Mouse (Mus musculus) layer of hippocampus, adult 9-11 months (tissue): ENCODE measurements around the gene Slc37a1.
A peak's percentile ranks its signal among the peaks of the same experiment; 100 is the strongest.

ENCODE experiments used
- DNase-seq: peaks from one replicate; pipeline ENCODE4 v3.0.0; 2022

Slc37a1 gene

DNA sequence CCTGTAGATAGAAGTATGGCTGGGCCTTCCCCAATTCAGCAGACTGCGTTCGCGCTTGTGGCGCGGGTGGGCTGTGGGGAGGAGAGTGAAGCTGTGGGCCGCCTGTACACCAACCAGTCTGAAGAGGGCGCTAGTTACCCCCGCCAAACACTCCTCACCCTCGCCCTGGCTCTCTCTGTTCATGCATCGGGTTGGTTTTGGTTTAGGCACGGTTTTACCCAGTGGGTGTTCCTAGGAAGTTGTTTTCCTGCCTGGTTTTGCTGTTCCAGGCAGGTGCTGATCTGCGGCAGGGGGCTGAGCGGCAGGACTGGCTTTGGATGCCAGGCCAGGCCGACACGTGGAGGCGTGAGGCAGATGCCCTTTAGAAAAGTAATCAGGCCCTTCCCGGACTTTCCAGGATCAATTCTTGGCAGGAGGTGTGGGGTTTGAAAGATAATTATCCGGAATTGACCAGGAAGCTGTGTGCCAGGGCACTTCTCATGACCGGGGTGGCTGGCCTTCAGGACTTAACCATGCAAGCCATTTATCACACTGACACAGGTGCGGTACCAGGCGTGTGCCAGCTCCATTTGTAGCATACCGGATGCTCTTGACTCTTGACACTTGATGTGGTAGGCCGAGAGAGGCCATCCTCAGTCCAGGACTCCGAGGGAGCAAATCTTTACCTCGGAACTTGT, 8.8 kb downstream of the Slc37a1 start:
- DNase-seq = no peak

DNA sequence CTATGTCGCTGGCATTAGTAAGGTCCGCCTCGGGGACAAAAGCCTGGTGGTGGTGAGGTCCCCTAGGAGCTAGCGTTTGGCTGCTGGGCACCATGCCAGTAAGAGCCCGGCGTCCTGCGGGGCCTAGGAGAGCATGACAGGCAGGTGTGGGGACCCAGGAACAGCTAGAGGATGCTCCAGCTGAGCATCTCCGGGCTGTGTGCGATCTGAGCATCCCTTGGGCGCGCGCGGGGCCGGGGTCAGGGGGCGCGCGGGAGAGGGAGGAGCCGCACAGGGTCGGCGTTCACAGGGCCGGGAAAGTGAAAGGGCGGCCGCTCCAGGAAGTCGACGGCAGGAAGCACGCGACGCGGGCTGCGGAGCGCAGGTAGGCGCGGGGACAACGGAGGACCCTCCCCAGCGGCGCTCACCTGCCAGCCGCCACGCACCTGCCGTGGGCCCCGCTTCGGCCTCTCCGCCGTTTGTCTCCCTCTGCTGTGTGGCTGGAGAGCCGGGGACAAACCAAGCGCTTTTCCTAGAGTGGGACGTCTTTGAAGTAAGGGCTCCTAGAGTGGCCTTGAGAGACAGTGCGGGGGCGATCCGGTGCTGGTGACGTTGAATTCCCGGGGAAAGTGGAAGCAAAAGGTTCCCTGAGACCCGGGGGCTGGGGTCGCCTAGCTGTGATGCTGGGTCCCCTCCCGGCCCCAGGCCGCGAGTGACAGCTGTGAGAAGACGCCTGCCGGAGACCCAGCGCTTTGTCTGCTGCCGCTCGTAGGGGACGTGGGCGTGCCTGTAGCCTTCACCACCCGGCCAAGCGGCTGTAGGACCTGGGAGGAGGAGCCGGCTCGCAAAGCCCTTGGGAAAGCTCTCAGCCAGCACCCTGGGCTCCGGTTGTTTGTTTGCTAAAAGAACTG, 9.5 kb downstream of the Slc37a1 start:
- peak; percentile 67 for DNase-seq

- DNase-seq = no peak
These were observed 10.9 kb downstream of the Slc37a1 start for GRCm38 (mm10) chr17:31297521-31297939.

- DNase-seq = no peak
These were observed 12.0 kb downstream of the Slc37a1 start for GRCm38 (mm10) chr17:31298419-31299209.

DNA sequence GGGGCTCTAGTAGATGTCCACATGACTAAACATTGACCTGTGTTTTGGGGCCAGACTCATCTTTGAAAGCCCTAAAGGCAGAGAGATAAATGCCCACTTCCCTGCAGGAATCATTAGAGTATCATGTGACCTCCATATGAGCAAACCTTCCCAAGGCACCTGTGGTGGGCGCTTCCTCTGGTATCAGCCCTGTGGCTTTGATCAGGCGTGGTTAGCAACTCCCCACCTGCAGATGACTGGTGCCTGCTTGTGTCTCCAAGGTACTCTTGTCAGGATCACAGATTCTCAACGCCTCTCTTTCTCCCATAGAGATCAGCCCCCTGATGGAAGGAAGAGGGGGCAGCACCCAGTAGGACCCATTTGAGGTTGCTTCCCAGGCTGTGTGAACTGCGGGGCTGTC, 13.4 kb downstream of the Slc37a1 start:
- no peak for DNase-seq

GRCm38 (mm10) chr17:31300736-31301135, 14.1 kb downstream of the Slc37a1 start:
- no peak for DNase-seq

DNA sequence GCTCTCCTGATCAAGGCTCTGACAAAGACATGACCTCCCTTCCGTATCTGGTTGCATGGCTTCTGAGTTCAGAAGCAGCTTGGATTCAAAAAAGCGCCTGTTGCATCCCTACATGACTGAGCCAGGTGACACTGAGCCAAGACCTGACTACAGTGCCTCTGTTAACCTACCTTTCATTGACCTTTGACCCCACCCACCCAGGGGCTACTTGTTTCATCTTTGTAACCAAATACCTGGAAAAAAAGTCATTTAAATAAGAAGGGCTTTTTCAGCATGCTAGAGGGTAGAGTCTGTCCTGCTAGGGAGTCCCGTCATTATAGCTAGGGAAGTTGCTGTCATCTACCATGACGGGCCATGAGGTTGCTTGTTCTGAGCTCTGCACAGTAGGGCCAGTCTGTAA, 16.8 kb downstream of the Slc37a1 start:
- DNase-seq = no peak

DNA sequence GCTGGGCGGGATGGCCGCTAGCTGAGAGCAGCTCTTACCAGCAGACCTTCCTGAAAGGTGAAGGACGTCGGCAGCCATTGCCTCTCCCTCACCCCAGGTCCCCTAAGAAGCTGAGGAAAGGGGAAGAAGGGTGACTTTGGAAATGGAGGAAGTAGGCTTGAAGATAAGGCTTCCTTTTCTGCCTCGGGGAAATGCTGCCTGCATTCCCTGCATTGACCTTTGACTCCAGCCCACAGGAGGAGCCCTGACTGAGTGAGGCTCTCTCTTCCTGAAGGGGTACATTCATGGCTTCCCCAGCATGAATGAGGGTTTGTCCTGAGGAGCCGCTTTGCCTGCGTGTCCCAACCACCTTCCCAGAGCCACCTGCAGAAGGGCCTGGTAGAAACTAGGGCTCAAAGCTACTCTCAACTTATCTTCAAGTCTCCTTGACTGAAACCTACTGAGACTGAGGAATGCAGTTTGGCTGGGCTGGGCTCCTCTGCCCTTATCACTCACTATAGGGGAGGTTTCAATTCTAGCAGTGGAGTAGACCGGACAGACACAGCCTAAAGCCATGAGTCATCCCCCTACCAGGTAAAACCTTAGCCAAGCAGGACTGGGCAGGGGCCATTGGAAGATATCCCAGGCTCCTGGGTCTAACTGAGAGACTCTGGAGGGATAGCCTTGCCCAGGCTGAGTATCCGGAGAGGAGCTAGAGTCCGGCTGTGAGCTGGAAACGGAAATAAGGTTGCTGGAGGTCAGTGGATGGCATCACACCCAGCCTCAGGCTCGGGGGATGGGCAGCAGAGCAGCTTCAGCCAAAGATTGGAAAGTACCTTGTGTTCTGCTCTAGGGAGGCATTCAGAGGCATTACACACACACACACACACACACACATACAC, 18.5 kb downstream of the Slc37a1 start:
- no peak for DNase-seq

DNA sequence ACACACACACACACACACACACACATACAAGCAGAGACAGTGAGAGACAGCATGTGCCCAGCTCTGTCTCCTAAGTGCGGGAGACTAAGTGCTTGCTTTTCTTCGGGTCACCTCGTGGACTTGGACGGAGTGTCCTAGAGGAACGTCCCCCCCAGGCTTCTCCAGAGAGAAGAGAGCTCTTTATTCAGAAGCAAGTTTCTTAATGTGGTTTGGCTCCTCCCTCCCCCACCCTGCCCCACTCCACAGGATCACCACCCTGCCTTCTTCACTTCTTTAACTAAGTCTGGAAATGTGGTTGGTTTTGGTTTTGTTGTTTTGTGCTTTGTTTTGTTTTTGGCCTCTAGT, 19.2 kb downstream of the Slc37a1 start:
- DNase-seq = no peak

- no peak for DNase-seq
These were observed 21.2 kb downstream of the Slc37a1 start for GRCm38 (mm10) chr17:31307756-31308155.

DNA sequence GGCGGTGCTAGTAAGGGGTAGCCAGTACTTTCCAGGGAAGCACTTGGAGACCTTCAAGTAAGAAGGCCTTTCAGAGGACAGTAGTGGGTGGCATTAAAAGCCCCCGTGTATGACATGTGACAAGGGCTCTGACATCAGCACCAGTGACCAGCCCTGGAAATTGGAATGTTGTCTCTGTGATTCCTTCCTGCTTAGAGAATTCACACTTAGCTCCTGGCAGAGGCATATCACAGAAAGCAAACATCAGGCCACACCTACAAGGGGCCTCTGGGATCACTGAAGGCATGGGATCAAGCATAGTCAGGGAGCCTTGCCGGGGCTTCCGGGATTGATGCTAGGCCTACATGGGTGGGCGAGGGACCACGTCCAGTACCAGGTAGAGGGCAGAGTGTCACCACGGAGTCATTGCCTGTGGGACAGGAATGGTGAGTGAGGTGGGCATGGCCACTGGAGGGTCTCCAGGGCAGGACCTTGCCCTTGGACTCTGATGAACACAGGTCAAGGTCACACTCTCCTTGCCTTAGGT, 21.8 kb downstream of the Slc37a1 start:
- no peak for DNase-seq

DNA sequence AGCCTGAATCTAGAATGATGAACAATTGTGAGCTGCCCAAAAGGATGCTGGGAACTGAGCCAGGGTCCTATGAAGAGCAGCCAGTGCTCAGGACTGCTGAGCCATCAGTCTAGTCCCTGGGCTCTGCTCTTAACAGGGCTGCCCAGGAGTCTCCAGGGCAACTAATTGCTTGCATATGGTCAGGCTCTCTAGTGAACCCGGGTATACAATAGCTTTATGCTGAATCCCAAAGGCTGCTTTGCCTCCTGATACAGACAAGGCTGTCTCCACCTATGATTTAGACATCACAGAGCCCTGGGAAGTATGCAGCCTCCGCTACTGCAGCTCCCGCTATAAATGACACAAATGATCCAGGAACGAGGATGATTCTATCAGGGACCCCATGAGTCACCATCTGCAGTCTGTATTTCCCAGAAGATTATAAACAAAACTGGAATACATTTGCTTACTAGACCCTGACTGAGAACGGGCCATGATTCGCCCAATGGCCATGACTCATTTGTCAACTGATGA, 22.7 kb downstream of the Slc37a1 start:
- no peak for DNase-seq

DNA sequence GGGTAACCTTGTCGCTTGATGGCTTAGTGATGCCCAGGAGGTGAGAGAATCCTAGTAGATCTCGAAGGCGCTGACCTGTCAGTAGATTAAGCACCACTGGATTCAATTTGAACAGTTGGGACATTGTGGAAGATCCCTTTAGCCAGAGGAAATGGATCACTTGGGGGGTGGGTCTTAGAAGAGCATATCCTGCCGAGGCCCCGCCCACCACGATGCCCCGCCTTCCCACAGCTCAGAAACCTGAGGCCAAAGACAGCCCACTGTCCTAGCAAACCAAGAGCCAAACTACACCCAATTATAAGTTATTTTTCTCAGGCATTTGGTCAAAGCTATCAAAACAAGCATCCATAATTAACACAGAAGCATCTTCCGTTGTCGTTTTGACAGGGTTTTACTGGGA, 24.5 kb downstream of the Slc37a1 start:
- no peak for DNase-seq

DNA sequence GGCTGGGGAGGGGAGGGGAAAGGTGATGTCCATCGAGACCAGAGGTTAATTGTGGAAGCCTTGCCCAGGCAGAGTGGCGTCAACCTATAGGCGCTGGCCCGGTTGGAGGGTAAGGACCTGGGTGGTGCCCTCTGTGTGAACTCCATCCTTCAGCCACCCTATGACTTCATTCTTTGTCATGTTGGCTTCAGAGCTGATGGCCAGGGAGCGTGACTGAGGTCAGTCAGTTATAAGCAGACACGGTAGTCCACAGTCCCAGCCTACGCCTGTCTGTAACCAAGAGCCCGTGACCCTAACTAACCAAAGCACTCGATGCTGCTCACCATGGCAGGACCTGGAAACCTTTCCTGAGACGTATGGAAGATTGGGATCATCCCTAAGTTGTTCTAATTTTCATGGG, 26.1 kb downstream of the Slc37a1 start:
- no peak for DNase-seq

- no peak for DNase-seq
These were observed 28.6 kb downstream of the Slc37a1 start for GRCm38 (mm10) chr17:31315046-31315792.

DNA sequence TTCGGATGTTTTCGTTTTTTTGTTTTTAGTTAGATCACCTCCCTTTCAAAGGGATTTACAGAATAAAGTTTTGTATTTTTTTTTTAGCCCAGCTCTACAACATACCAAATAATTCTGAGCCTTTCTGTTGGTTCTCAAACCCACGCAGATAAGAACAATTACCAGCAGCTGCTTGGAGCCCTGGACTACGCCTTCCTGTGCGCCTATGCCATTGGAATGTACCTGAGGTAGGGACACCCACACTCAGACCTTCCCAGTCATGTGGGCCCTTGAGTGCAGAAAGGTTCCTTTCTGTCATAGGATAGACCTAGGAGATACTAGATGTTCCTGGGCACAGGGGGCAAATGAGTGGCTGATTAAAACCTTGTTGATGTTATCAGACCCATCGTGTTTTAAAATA, 29.4 kb downstream of the Slc37a1 start:
- no peak for DNase-seq

DNA sequence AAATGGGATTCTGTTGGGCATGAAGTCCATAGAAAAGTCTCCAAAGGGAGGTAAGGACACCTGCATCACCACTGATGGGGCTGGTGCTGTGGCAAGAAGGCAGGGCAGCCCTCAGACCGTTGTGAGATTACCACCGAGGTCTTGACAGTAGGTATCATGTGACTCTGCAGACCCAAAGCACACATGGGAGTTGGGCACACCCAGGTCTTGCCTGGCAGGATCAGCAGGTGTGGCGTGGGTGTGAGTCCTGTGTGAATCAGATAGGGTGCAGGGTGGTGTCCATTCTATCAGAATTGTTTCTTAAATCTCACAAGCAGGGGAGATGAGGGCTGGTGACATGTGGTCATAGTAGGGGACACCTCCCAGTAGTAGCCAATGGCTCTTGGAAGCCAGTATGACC, 30.4 kb downstream of the Slc37a1 start:
- no peak for DNase-seq

DNA sequence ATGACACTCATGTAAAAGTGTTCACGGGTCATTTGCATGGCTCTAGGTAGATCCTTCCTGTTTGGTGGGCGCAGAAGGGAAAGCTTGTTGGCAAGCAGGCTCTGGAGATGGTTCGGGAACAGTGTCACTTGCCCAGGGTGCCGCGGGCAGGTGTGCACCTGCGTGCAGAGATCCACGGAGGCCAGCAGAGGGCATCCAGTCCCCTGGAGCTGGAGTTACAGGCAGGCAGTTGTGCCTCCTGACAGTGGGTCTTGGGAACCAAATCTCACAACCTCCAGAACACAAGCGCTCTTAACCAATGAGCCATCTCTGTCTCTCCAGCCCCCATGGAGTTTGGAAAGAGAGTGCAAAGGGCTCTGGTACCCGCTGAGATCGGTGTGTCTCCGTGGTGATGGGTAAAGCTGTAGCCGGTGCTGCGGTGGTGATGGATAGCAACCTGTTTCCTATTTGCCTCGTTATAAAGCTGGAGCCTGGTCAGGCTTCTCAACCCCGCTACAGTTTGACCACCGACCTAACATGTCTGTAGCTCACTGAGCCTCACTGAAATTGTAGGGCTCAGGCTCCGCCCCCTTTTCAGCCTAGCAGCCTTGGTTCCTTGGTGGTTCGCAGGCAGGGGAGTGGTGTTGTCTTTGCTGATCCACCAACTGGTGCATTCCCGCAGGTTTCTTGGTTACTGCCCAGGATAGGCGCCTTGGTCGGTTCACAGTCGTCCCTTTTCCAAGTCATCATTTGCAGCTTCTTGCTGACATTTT, 31.1 kb downstream of the Slc37a1 start:
- no peak for DNase-seq

DNA sequence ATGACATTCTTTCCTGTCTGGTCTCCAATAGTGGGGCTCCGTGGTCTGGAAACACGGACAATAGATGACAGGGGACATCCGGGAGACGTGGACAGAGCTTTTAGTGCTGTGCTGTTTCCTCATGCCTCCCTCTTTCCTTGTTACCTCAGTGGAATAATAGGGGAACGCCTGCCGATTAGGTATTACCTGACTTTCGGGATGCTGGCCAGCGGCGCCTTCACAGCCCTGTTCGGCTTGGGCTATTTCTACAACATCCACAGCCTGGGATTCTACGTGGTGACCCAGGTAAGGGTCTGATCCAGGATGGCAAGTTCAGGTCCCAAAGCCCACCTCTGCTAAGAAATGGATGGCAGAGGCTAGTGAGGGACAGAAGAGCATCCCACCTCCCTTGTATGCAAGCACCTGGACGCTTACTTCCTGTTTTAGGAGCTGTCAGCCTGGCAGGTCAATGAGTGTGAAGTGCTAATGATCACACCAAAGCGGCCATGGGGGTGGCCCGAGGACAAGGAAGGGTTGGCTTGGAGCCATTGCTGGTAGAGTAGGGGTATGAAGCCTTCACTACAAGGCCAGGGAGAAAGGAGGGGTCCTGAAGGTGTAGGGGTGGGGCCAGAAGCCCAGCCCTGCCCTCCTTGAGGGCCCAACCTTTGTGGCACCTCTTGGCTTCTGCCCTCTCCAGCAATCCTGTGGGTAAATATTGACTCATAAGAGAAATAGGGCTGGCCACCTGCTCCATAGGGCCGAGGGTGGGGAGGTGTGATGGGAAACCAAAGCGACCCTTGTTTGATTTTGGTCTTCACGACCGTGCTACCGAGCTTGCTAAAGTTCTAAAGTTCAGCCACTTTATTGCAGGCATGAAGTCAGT, 32.5 kb downstream of the Slc37a1 start:
- no peak for DNase-seq

DNA sequence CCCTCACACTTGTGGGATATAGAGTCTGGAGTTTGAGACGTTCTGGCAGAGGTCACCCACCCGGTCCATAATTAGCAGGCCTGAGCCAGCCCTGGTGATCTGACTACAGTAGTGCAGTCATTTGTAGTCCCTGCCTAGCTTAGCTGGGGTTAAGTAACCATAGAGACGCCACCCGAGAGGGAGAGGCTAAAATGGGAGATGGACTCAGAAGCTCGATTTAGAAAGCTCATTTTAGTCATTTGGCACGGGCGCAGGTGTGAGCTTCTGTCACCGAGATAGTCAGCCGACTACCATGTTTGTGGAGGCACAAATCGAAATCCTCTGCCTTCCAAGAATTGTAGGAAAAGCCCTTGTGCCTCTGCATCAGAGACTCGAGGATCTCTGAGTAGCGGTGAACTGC, 34.8 kb downstream of the Slc37a1 start:
- DNase-seq = peak; percentile 82
